Mouse (Mus musculus) subcutaneous adipose tissue, adult 2 months (tissue): ENCODE data around the gene Phf6. TPM values are rescaled to one million over a fixed set of nuclear protein-coding genes. Genes with fewer than 3 reads are reported as not detected.

Experiments used
- polyA plus RNA-seq: library from polyadenylated mRNA; depleted of rRNA; stranded (reverse); fragments of >200 nt; gene quantifications from 2 replicates; pipeline ENCODE4 v1.2.3, GENCODE M21; 2012; ENCODE audit warnings: low replicate concordance; rRNA removed

The Phf6 gene
- polyA plus RNA-seq = 1.8 and 3.9 TPM in 2 replicates

DNA sequence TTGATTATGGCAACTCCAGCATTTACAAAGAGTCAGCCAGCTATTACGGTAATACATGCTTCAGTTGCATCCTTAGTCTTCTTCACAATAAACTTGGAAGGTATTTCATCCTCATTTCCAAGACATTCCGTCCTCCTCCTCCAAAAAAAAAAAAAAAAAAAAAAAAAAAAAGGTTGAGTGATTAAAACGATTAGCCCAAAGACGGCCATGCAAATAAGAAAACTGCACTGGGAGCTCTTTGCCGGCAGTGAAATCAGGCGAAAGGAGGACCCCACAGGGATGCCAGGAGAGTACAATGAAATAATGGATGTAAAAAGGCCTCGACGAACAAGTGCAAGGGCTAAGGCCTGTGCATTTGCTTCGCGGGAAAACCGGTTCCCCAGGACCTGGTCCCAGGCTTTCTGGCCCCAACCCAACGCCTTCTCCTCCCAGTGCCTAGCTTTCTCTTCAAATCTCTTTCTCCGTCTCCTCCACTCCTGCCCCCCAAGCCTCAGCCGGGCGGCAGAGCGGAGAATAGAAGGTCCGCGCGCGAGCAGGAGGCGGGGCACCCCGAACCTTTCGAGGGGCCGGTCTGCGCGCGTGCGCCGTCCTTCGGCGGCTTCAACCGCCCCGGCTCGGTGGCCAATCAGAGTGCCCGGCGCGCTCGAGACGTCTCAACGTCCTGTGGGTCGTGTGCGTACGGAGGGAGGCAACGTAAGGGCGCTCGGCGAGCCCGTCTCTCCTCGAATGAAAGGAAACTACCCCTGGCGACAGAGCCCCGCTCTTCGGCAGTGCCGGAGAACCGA is at the start of gene Phf6:
Phf6 (plus strand) TSS at position 680 of the 785 bp plus-strand sequence.

DNA sequence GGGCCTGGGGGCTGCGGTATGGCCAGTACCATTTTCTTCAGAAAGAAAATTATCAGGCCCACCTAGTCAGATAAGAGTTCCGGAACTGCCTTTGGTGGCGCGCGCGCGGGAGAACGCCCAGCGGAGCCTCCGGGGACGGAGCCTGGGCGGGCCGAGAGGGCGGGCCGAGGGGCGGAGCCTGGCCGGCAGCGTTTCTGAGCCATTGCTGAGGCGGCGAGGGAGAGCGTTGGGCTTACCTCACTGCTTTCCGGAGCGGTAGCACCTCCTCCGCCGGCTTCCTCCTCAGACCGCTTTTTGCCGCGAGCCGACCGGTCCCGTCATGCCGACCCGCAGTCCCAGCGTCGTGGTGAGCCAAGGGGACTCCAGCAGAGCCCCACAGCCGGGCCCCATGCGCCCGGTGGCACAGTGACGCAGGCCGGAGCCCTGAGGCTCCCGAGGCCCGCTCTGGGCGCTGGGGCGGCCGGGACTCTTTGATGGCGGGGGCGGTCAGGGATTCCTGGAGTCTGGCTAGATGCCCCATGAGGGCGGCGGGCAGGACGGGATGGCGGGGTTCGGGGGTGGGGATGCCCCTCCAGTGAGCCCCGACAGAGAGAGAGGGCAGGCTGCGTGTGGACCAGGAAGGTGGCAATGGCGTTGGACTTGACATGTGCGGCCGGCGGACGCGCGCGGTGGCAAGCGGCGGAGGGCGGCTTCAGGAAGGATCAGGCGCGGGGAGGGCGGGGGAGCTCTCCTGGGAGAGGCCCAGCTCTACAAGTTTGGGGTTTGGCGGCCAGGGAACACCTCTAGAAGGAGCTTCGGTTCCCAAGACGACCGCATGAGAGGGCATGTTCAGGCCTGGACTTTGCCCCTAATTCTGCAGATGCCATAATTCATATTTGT is 76.1 kb downstream of the Phf6 start, which contains the start of gene Hprt:
Hprt (plus strand) TSS at position 233 of the 879 bp plus-strand sequence.

Other genes with a start within 250 kb of the Phf6 start
- 0.13 and 0.14 TPM in 2 replicates for gene Ccdc160, start 121.1 kb upstream of the Phf6 start, polyA plus RNA-seq
- gene Hprt, start 75.9 kb downstream of the Phf6 start, polyA plus RNA-seq = 22.8 and 34.0 TPM in 2 replicates